Mouse (Mus musculus) lung, postnatal 0 days (tissue): ENCODE measurements at regions not wholly inside any gene's neighbourhood (a gene's known extent, or its start where the extent isn't known, plus 50 kb on each side); places are given as distances from the start of the nearest gene placed in this dataset.

Source experiments
- CTCF ChIP-seq: IDR thresholded peaks from 2 replicates; pipeline ENCODE4 v1.5.1; 2016; ENCODE audit warnings: antibody characterized with exemption, mild to moderate bottlenecking
- EP300 ChIP-seq: IDR thresholded peaks from 2 replicates; pipeline ENCODE4 v1.6.1; 2016; ENCODE audit warnings: antibody characterized with exemption, mild to moderate bottlenecking, control low read depth

GRCm38 (mm10) chr8:6780983-6781382 is 1675.8 kb upstream of the Slc10a2 start:
- no peak for TF ChIP-seq EP300
- TF ChIP-seq CTCF: no peak
